Mouse (Mus musculus): Measurements from ENCODE around the gene Fgd3. TPM values are rescaled to one million over a fixed set of nuclear protein-coding genes. Genes with fewer than 3 reads are reported as not detected.
A peak's percentile ranks its signal among the peaks of the same experiment; 100 is the strongest.

Fgd3 gene
- polyA plus RNA-seq, 1 experiment from 2014 or later = 2.8 TPM

- peaks cover 21% of the 10 kb centered on the region for H3K27me3 ChIP-seq (replicated peaks; ENCODE audit: control insufficient read depth, insufficient read depth, low read length)
- no peaks in the 10 kb centered on the region for H3K9me3 ChIP-seq (replicated peaks; ENCODE audit: control insufficient read depth, low read length)
- DNase-seq (ENCODE audit: low spot score) (no peak), ATAC-seq (no peak)
- 21% methylated on average over 4 of the region's 4 CpGs for WGBS
- no peak overlapping the region for H3K4me2 ChIP-seq (ENCODE audit: low read length)
- H3K36me3 ChIP-seq (ENCODE audit: control insufficient read depth, insufficient read depth, low read length) = no peaks in the 10 kb centered on the region
- no peak overlapping the region for H3K4me3 ChIP-seq (ENCODE audit: low read depth, low read length)
- no peak overlapping the region for H3K9ac ChIP-seq (ENCODE audit: low read length)
- no peak overlapping the region for H3K27ac ChIP-seq (ENCODE audit: low read depth, low read length)
- H3K4me1 ChIP-seq (ENCODE audit: control insufficient read depth, insufficient read depth, low read length) = peaks cover 6% of the 10 kb centered on the region; the same call in 1 of the 2 replicates
These were observed 69.2 kb downstream of the Fgd3 start for GRCm38 (mm10) chr13:49250716-49251517.

- H3K4me2 ChIP-seq (ENCODE audit: low read length) = no peak overlapping the region
- 65% methylated on average over 2 of the region's 2 CpGs for WGBS
- no peak for ATAC-seq
- no peak overlapping the region for H3K4me3 ChIP-seq (ENCODE audit: low read depth, low read length)
- H3K36me3 ChIP-seq (ENCODE audit: control insufficient read depth, insufficient read depth, low read length) = no peaks in the 10 kb centered on the region
- H3K4me1 ChIP-seq (ENCODE audit: control insufficient read depth, insufficient read depth, low read length) = peaks cover 6% of the 10 kb centered on the region; the same call in 1 of the 2 replicates
- no peak for DNase-seq (ENCODE audit: low spot score)
- H3K27ac ChIP-seq (ENCODE audit: low read depth, low read length) = no peak overlapping the region
- H3K9ac ChIP-seq (ENCODE audit: low read length) = no peak overlapping the region
- H3K27me3 ChIP-seq (replicated peaks; ENCODE audit: control insufficient read depth, insufficient read depth, low read length) = peaks cover 21% of the 10 kb centered on the region
- H3K9me3 ChIP-seq (replicated peaks; ENCODE audit: control insufficient read depth, low read length) = no peaks in the 10 kb centered on the region
These were observed 70.5 kb downstream of the Fgd3 start for GRCm38 (mm10) chr13:49249634-49250033.

GRCm38 (mm10) chr13:49248923-49249322, 71.2 kb downstream of the Fgd3 start:
- Histone ChIP-seq H3K36me3 (ENCODE audit: control insufficient read depth, insufficient read depth, low read length) (no peaks in the 10 kb centered on the region), H3K4me2 (ENCODE audit: low read length) (no peak overlapping the region), H3K9me3 (replicated peaks; ENCODE audit: control insufficient read depth, low read length) (no peaks in the 10 kb centered on the region), H3K4me3 (ENCODE audit: low read depth, low read length) (no peak overlapping the region), H3K27me3 (replicated peaks; ENCODE audit: control insufficient read depth, insufficient read depth, low read length) (peaks cover 21% of the 10 kb centered on the region), H3K4me1 (ENCODE audit: control insufficient read depth, insufficient read depth, low read length) (peaks cover 6% of the 10 kb centered on the region; the same call in 1 of the 2 replicates), H3K9ac (ENCODE audit: low read length) (no peak overlapping the region), H3K27ac (ENCODE audit: low read depth, low read length) (no peak overlapping the region)
- DNase-seq (ENCODE audit: low spot score) (no peak), ATAC-seq (no peak)
- 57% methylated on average over 3 of the region's 3 CpGs for WGBS

GRCm38 (mm10) chr13:49248467-49248862, 71.6 kb downstream of the Fgd3 start, which contains the start of gene Susd3:
Gene Susd3 (minus strand): TSS chr13:49248706.
- Histone ChIP-seq H3K27me3 (replicated peaks; ENCODE audit: control insufficient read depth, insufficient read depth, low read length) (peaks cover 21% of the 10 kb centered on the region), H3K4me2 (ENCODE audit: low read length) (peak within 1 kb of the TSS; percentile 53), H3K4me3 (ENCODE audit: low read depth, low read length) (peak within 1 kb of the TSS; percentile 30), H3K9ac (ENCODE audit: low read length) (peak within 1 kb of the TSS; percentile 41), H3K36me3 (ENCODE audit: control insufficient read depth, insufficient read depth, low read length) (no peaks in the 10 kb centered on the region), H3K4me1 (ENCODE audit: control insufficient read depth, insufficient read depth, low read length) (peaks cover 6% of the 10 kb centered on the region; the same call in 1 of the 2 replicates), H3K9me3 (replicated peaks; ENCODE audit: control insufficient read depth, low read length) (no peaks in the 10 kb centered on the region), H3K27ac (ENCODE audit: low read depth, low read length) (no peak within 1 kb of the TSS)
- ATAC-seq = no peak
- DNase-seq (ENCODE audit: low spot score) = no peak
- 22% methylated on average over 8 of the region's 8 CpGs for WGBS

- ATAC-seq (peak; percentile 46; the same call in 1 of the 2 replicates), DNase-seq (ENCODE audit: low spot score) (peak; percentile 29)
- WGBS = 3% methylated on average over 58 of the region's 58 CpGs
These were observed 72.2 kb downstream of the Fgd3 start for GRCm38 (mm10) chr13:49247740-49248466.

GRCm38 (mm10) chr13:49247232-49247739, 72.8 kb downstream of the Fgd3 start:
- peaks cover 6% of the 10 kb centered on the region; the same call in 1 of the 2 replicates for H3K4me1 ChIP-seq (ENCODE audit: control insufficient read depth, insufficient read depth, low read length)
- peak overlapping the region; percentile 30 for H3K4me3 ChIP-seq (ENCODE audit: low read depth, low read length)
- 42% methylated on average over 12 of the region's 12 CpGs for WGBS
- peaks cover 21% of the 10 kb centered on the region for H3K27me3 ChIP-seq (replicated peaks; ENCODE audit: control insufficient read depth, insufficient read depth, low read length)
- no peak for ATAC-seq
- H3K36me3 ChIP-seq (ENCODE audit: control insufficient read depth, insufficient read depth, low read length) = no peaks in the 10 kb centered on the region
- no peak overlapping the region for H3K27ac ChIP-seq (ENCODE audit: low read depth, low read length)
- DNase-seq (ENCODE audit: low spot score) = no peak
- no peaks in the 10 kb centered on the region for H3K9me3 ChIP-seq (replicated peaks; ENCODE audit: control insufficient read depth, low read length)
- peak overlapping the region; percentile 41; the same call in 1 of the 2 replicates for H3K9ac ChIP-seq (ENCODE audit: low read length)
- peak overlapping the region; percentile 53 for H3K4me2 ChIP-seq (ENCODE audit: low read length)

More at GRCm38 (mm10) chr13:49247740-49248466, 72.2 kb downstream of the Fgd3 start:
- H3K27ac ChIP-seq (ENCODE audit: low read depth, low read length) = no peak overlapping the region
- H3K36me3 ChIP-seq (ENCODE audit: control insufficient read depth, insufficient read depth, low read length) = no peaks in the 10 kb centered on the region
- H3K9ac ChIP-seq (ENCODE audit: low read length) = peak overlapping the region; percentile 41
- H3K4me1 ChIP-seq (ENCODE audit: control insufficient read depth, insufficient read depth, low read length) = peaks cover 6% of the 10 kb centered on the region; the same call in 1 of the 2 replicates
- H3K27me3 ChIP-seq (replicated peaks; ENCODE audit: control insufficient read depth, insufficient read depth, low read length) = peaks cover 21% of the 10 kb centered on the region
- H3K4me2 ChIP-seq (ENCODE audit: low read length) = peak overlapping the region; percentile 53
- H3K4me3 ChIP-seq (ENCODE audit: low read depth, low read length) = peak overlapping the region; percentile 30
- no peaks in the 10 kb centered on the region for H3K9me3 ChIP-seq (replicated peaks; ENCODE audit: control insufficient read depth, low read length)

- no peak overlapping the region for H3K27ac ChIP-seq (ENCODE audit: low read depth, low read length)
- peaks cover 6% of the 10 kb centered on the region; the same call in 1 of the 2 replicates for H3K4me1 ChIP-seq (ENCODE audit: control insufficient read depth, insufficient read depth, low read length)
- H3K9me3 ChIP-seq (replicated peaks; ENCODE audit: control insufficient read depth, low read length) = no peaks in the 10 kb centered on the region
- ATAC-seq = no peak
- WGBS = 68% methylated on average over 2 of the region's 2 CpGs
- H3K27me3 ChIP-seq (replicated peaks; ENCODE audit: control insufficient read depth, insufficient read depth, low read length) = peaks cover 21% of the 10 kb centered on the region
- H3K4me2 ChIP-seq (ENCODE audit: low read length) = no peak overlapping the region
- H3K4me3 ChIP-seq (ENCODE audit: low read depth, low read length) = no peak overlapping the region
- H3K9ac ChIP-seq (ENCODE audit: low read length) = no peak overlapping the region
- no peaks in the 10 kb centered on the region for H3K36me3 ChIP-seq (ENCODE audit: control insufficient read depth, insufficient read depth, low read length)
- DNase-seq (ENCODE audit: low spot score) = no peak
These were observed 73.5 kb downstream of the Fgd3 start for GRCm38 (mm10) chr13:49246626-49247025.

- Histone ChIP-seq H3K4me1 (ENCODE audit: control insufficient read depth, insufficient read depth, low read length) (peaks cover 6% of the 10 kb centered on the region; the same call in 1 of the 2 replicates), H3K27ac (ENCODE audit: low read depth, low read length) (no peak overlapping the region), H3K36me3 (ENCODE audit: control insufficient read depth, insufficient read depth, low read length) (no peaks in the 10 kb centered on the region), H3K9me3 (replicated peaks; ENCODE audit: control insufficient read depth, low read length) (no peaks in the 10 kb centered on the region), H3K4me2 (ENCODE audit: low read length) (no peak overlapping the region), H3K9ac (ENCODE audit: low read length) (no peak overlapping the region), H3K4me3 (ENCODE audit: low read depth, low read length) (no peak overlapping the region), H3K27me3 (replicated peaks; ENCODE audit: control insufficient read depth, insufficient read depth, low read length) (peaks cover 21% of the 10 kb centered on the region)
- WGBS = 77% methylated on average over 3 of the region's 3 CpGs
- no peak for DNase-seq (ENCODE audit: low spot score)
- ATAC-seq = no peak
These were observed 74.1 kb downstream of the Fgd3 start for GRCm38 (mm10) chr13:49246011-49246410.

Measured in forebrain, embryonic 14.5 days (tissue).